Mouse (Mus musculus): ENCODE results near the gene Il31. TPM values are rescaled to one million over a fixed set of nuclear protein-coding genes. Genes with fewer than 3 reads are reported as not detected.

Gene Il31
- total RNA-seq, 2 experiments from 2014 or later: not detected

Other genes with a start within 250 kb of the Il31 start
- not detected in 2 replicates for gene Wdr66, start 237.4 kb downstream of the Il31 start, total RNA-seq (2014; fragmentation: Nextera tagmentation)
- 0.28 TPM in 1 of 2 replicates, not detected in the other for gene Wdr66, start 237.4 kb downstream of the Il31 start, total RNA-seq (2017)
- 34.6 and 46.7 TPM in 2 replicates for gene Bcl7a, start 145.7 kb downstream of the Il31 start, total RNA-seq (2014; fragmentation: Nextera tagmentation)
- gene Bcl7a, start 145.7 kb downstream of the Il31 start, total RNA-seq (2017): 18.7 and 26.4 TPM in 2 replicates
- 25.0 and 30.1 TPM in 2 replicates for gene Mlxip, start 94.7 kb downstream of the Il31 start, total RNA-seq (2014; fragmentation: Nextera tagmentation)
- 5.1 and 7.9 TPM in 2 replicates for gene Mlxip, start 94.7 kb downstream of the Il31 start, total RNA-seq (2017)
- gene Lrrc43, start 184 bp downstream of the Il31 start, total RNA-seq (2014; fragmentation: Nextera tagmentation): not detected in 2 replicates
- gene Lrrc43, start 184 bp downstream of the Il31 start, total RNA-seq (2017): not detected in 2 replicates
- 0.94 TPM in 1 of 2 replicates, not detected in the other for gene B3gnt4, start 21.0 kb upstream of the Il31 start, total RNA-seq (2014; fragmentation: Nextera tagmentation)
- 0.30 and 0.38 TPM in 2 replicates for gene B3gnt4, start 21.0 kb upstream of the Il31 start, total RNA-seq (2017)
- gene Diablo, start 34.7 kb upstream of the Il31 start, total RNA-seq (2014; fragmentation: Nextera tagmentation): 70.4 and 76.8 TPM in 2 replicates
- gene Diablo, start 34.7 kb upstream of the Il31 start, total RNA-seq (2017): 49.8 and 71.1 TPM in 2 replicates
- 4.2 TPM in 1 of 2 replicates, not detected in the other for gene Gm49027, start 36.0 kb upstream of the Il31 start, total RNA-seq (2014; fragmentation: Nextera tagmentation)
- gene Gm49027, start 36.0 kb upstream of the Il31 start, total RNA-seq (2017): 0.23 TPM in 1 of 2 replicates, not detected in the other
- gene Vps33a, start 83.5 kb upstream of the Il31 start, total RNA-seq (2014; fragmentation: Nextera tagmentation): 30.6 and 35.7 TPM in 2 replicates
- gene Vps33a, start 83.5 kb upstream of the Il31 start, total RNA-seq (2017): 20.8 and 31.6 TPM in 2 replicates
- 45.2 and 52.4 TPM in 2 replicates for gene Clip1, start 195.1 kb upstream of the Il31 start, total RNA-seq (2014; fragmentation: Nextera tagmentation)
- 45.0 and 64.8 TPM in 2 replicates for gene Clip1, start 195.1 kb upstream of the Il31 start, total RNA-seq (2017)
- 55.3 and 79.3 TPM in 2 replicates for gene Zcchc8, start 231.6 kb upstream of the Il31 start, total RNA-seq (2014; fragmentation: Nextera tagmentation)
- gene Zcchc8, start 231.6 kb upstream of the Il31 start, total RNA-seq (2017): 59.3 and 167 TPM in 2 replicates